Mouse (Mus musculus) adrenal gland, postnatal 14 days (tissue): ENCODE measurements around the gene Smim9. TPM values are rescaled to one million over a fixed set of nuclear protein-coding genes. Genes with fewer than 3 reads are reported as not detected.

ENCODE experiments used
- total RNA-seq: library from RNA; stranded (reverse); gene quantifications from 2 replicates; pipeline ENCODE4 v1.2.3, GENCODE M21; 2021

Gene Smim9
- total RNA-seq, 1 experiment from 2014 or later = not detected

Other genes starting within 250 kb of the Smim9 start
- gene Gab3, start 78.3 kb downstream of the Smim9 start, total RNA-seq = 2.3 and 3.6 TPM in 2 replicates
- gene Dkc1, start 67.9 kb downstream of the Smim9 start, total RNA-seq = 45.7 and 57.9 TPM in 2 replicates
- gene Mpp1, start 32.8 kb downstream of the Smim9 start, total RNA-seq = 41.6 and 41.8 TPM in 2 replicates
- gene Fundc2, start 218.6 kb upstream of the Smim9 start, total RNA-seq = 88.6 and 93.1 TPM in 2 replicates
- 6.9 and 10.4 TPM in 2 replicates for gene F8, start 218.8 kb upstream of the Smim9 start, total RNA-seq